Mouse (Mus musculus): ENCODE measurements around the gene Mvb12a. TPM values are rescaled to one million over a fixed set of nuclear protein-coding genes. Genes with fewer than 3 reads are reported as not detected.
"Not testable (repeated sequence)": the region's sequence is repeated elsewhere in the genome, so short reads cannot be mapped to it uniquely, and the experiment has no call there.

The Mvb12a gene
- total RNA-seq, 2 experiments from 2014 or later = 19.9 to 23.9 TPM

- ATAC-seq (replicated peaks; ENCODE audit: low FRiP score, low TSS enrichment, poor library complexity, severe bottlenecking) = no peak
Observed at GRCm38 (mm10) chr8:71525226-71526050, 17.3 kb upstream of the Mvb12a start, which contains the start of gene Ccdc194. Gene Ccdc194 (minus strand): TSS chr8:71525711.

GRCm38 (mm10) chr8:71526272-71526671 lies 16.4 kb upstream of the Mvb12a start:
- ATAC-seq (replicated peaks; ENCODE audit: low FRiP score, low TSS enrichment, poor library complexity, severe bottlenecking) = no peak

- no peak for ATAC-seq (replicated peaks; ENCODE audit: low FRiP score, low TSS enrichment, poor library complexity, severe bottlenecking)
Observed at GRCm38 (mm10) chr8:71527162-71527870, 15.4 kb upstream of the Mvb12a start.

GRCm38 (mm10) chr8:71528362-71529073 lies 14.2 kb upstream of the Mvb12a start:
- ATAC-seq (replicated peaks; ENCODE audit: low FRiP score, low TSS enrichment, poor library complexity, severe bottlenecking) = no peak

- ATAC-seq (replicated peaks; ENCODE audit: low FRiP score, low TSS enrichment, poor library complexity, severe bottlenecking) = not testable (repeated sequence)
Observed at GRCm38 (mm10) chr8:71530735-71531467, 11.8 kb upstream of the Mvb12a start.

- ATAC-seq (replicated peaks; ENCODE audit: low FRiP score, low TSS enrichment, poor library complexity, severe bottlenecking) = no peak
Observed at GRCm38 (mm10) chr8:71534263-71534810, 8.4 kb upstream of the Mvb12a start.

- ATAC-seq (replicated peaks; ENCODE audit: low FRiP score, low TSS enrichment, poor library complexity, severe bottlenecking) = no peak
Observed at GRCm38 (mm10) chr8:71535663-71536062, 7.1 kb upstream of the Mvb12a start.

- peak; percentile 96 for ATAC-seq (replicated peaks; ENCODE audit: low FRiP score, low TSS enrichment, poor library complexity, severe bottlenecking)
Observed at GRCm38 (mm10) chr8:71537028-71537867, 5.5 kb upstream of the Mvb12a start, which contains the start of gene Bst2. Gene Bst2 (minus strand): TSS chr8:71537456.

- no peak for ATAC-seq (replicated peaks; ENCODE audit: low FRiP score, low TSS enrichment, poor library complexity, severe bottlenecking)
Observed at GRCm38 (mm10) chr8:71543755-71544154, 1.0 kb downstream of the Mvb12a start.

- ATAC-seq (replicated peaks; ENCODE audit: low FRiP score, low TSS enrichment, poor library complexity, severe bottlenecking) = no peak
Observed at GRCm38 (mm10) chr8:71545053-71545452, 2.3 kb downstream of the Mvb12a start.

- no peak for ATAC-seq (replicated peaks; ENCODE audit: low FRiP score, low TSS enrichment, poor library complexity, severe bottlenecking)
Observed at GRCm38 (mm10) chr8:71547590-71547989, 4.9 kb downstream of the Mvb12a start.

GRCm38 (mm10) chr8:71550754-71551153 lies 8.0 kb downstream of the Mvb12a start:
- ATAC-seq (replicated peaks; ENCODE audit: low FRiP score, low TSS enrichment, poor library complexity, severe bottlenecking) = no peak

- ATAC-seq (replicated peaks; ENCODE audit: low FRiP score, low TSS enrichment, poor library complexity, severe bottlenecking) = no peak
Observed at GRCm38 (mm10) chr8:71552770-71553169, 10.0 kb downstream of the Mvb12a start.

GRCm38 (mm10) chr8:71554001-71554400 lies 11.3 kb downstream of the Mvb12a start:
- no peak for ATAC-seq (replicated peaks; ENCODE audit: low FRiP score, low TSS enrichment, poor library complexity, severe bottlenecking)

- ATAC-seq (replicated peaks; ENCODE audit: low FRiP score, low TSS enrichment, poor library complexity, severe bottlenecking) = no peak; the same call in 1 of the 2 replicates
Observed at GRCm38 (mm10) chr8:71554644-71555043, 11.9 kb downstream of the Mvb12a start.

GRCm38 (mm10) chr8:71558071-71558957 lies 15.6 kb downstream of the Mvb12a start, which contains the start of gene Tmem221:
Gene Tmem221 (minus strand): TSS chr8:71558871.
- 0 out of 2 replicates have a peak, but pooled peaks have one; percentile 1 for ATAC-seq (replicated peaks; ENCODE audit: low FRiP score, low TSS enrichment, poor library complexity, severe bottlenecking)

Measured in megakaryocyte-erythroid progenitor cell, adult 5-6 weeks (primary cell).